Mouse (Mus musculus): ENCODE results near the gene Acap2. TPM values are rescaled to one million over a fixed set of nuclear protein-coding genes. Genes with fewer than 3 reads are reported as not detected.

Acap2 gene
- polyA plus RNA-seq, 1 experiment: 6.2 TPM

DNA sequence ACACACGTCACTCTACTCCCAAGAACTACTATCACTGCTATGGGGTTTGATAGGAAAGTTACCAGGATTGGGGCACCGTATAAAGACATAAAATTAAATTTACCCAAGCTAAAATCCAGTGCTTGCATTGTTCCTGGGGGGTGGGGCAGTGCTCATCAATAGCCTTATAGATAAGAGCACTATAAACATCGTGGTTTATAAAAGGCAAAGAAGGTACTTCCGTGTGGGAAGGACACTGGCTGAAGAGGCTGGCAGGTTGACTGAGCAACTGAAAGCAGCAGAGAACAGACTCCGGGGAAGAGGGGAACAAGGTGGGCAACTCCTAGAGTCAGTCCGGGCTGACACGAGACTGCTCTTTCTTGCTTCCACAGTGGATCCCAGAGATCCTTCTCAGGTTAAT, 33.1 kb downstream of the Acap2 start:
- H3K79me2 ChIP-seq (ENCODE audit: control insufficient read depth, insufficient read depth): peaks cover 97% of the 10 kb centered on the region
- no peaks in the 10 kb centered on the region for H3K36me3 ChIP-seq (ENCODE audit: control insufficient read depth, insufficient read depth)
- no peaks in the 10 kb centered on the region for H3K27me3 ChIP-seq (ENCODE audit: control insufficient read depth, insufficient read depth, insufficient read length)
- H3ac ChIP-seq (ENCODE audit: control insufficient read depth, insufficient read length, low read depth): no peak overlapping the region
- no peak overlapping the region for H3K4me3 ChIP-seq (ENCODE audit: insufficient read depth, poor library complexity, severe bottlenecking)
- TF ChIP-seq MYOD1 (IDR thresholded peaks at IDR 0.05; ENCODE audit: control insufficient read depth, insufficient read length, low read depth) (no peak), USF1 (IDR thresholded peaks at IDR 0.05; ENCODE audit: low read depth) (no peak), FOSL1 (IDR thresholded peaks at IDR 0.05; ENCODE audit: insufficient read depth, low read length, poor library complexity, severe bottlenecking) (no peak), MAX (IDR thresholded peaks at IDR 0.05) (no peak), MYOG (IDR thresholded peaks at IDR 0.05; ENCODE audit: control insufficient read depth, extremely low read depth, insufficient read length) (no peak), CEBPB (IDR thresholded peaks at IDR 0.05; ENCODE audit: low read depth) (no peak), CTCF (IDR thresholded peaks at IDR 0.05; ENCODE audit: control insufficient read depth, insufficient read depth, insufficient read length) (no peak)
- H3K79me3 ChIP-seq (ENCODE audit: low read depth): peaks cover 60% of the 10 kb centered on the region

DNA sequence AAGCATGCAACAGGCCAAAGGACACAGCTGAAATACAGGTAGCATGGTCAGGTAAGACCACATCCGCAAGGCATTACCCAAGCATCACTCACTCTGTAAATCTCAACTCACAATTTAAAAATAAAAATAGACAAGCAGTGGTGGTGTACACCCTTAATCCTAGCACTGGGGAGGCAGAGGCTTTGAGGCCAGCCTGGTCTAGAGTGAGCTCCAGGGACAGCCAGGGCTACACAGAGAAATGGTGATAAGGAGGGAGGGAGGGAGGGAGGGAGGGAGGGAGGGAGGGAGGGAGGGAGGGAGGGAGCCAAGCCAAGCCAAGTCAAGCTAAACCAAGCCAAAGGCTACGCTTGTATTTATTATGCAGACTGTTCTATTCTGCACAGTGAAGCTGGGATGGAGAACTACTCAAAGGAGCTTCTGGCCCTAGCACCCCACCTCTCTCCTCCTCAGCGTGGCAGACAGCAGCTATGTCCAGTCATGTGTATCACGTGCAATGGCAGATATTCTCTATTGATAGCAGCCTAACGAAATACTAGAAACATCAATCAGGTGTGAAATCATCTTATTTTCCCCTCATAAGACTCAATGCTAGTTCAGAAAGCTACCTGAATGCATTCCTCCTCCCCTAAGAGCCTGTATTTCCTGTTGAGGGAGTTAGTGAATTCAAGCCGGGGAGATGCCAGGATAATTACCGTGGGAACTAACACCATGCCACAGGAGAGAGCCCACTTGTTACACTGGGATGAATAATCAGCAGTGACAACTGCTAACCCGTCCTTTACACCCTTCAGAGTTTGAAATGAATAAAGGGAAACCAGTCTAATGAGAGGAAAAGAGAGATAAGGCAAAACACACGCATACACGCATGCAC, 33.8 kb downstream of the Acap2 start:
- Histone ChIP-seq H3ac (ENCODE audit: control insufficient read depth, insufficient read length, low read depth) (no peak overlapping the region), H3K27me3 (ENCODE audit: control insufficient read depth, insufficient read depth, insufficient read length) (no peaks in the 10 kb centered on the region), H3K36me3 (ENCODE audit: control insufficient read depth, insufficient read depth) (no peaks in the 10 kb centered on the region), H3K4me3 (ENCODE audit: insufficient read depth, poor library complexity, severe bottlenecking) (no peak overlapping the region), H3K79me2 (ENCODE audit: control insufficient read depth, insufficient read depth) (peaks cover 92% of the 10 kb centered on the region), H3K79me3 (ENCODE audit: low read depth) (peaks cover 57% of the 10 kb centered on the region)
- TF ChIP-seq MYOD1 (IDR thresholded peaks at IDR 0.05; ENCODE audit: control insufficient read depth, insufficient read length, low read depth) (no peak), CTCF (IDR thresholded peaks at IDR 0.05; ENCODE audit: control insufficient read depth, insufficient read depth, insufficient read length) (no peak), MYOG (IDR thresholded peaks at IDR 0.05; ENCODE audit: control insufficient read depth, extremely low read depth, insufficient read length) (no peak), FOSL1 (IDR thresholded peaks at IDR 0.05; ENCODE audit: insufficient read depth, low read length, poor library complexity, severe bottlenecking) (no peak), MAX (IDR thresholded peaks at IDR 0.05) (no peak), USF1 (IDR thresholded peaks at IDR 0.05; ENCODE audit: low read depth) (no peak), CEBPB (IDR thresholded peaks at IDR 0.05; ENCODE audit: low read depth) (no peak)

DNA sequence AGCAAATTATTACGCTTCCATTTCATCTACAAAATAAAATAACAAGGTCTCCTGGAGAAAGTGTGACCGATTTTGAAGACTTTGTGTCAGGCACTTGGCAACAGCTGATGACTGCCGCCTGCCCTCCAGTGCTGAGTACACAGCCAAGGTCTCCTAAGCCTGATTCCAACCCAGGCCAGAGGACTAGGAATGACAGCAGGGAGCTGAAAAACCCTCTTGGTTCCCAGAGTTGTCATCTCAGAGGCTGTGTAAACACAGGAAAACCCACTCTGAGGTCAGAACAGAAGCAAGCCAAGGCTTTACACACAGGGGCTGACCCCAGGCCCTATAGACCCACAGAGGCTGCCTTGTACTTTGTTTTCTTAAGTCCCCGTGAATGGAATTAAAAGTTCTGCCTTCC, 35.1 kb downstream of the Acap2 start:
- H3ac ChIP-seq (ENCODE audit: control insufficient read depth, insufficient read length, low read depth): no peak overlapping the region
- TF ChIP-seq MYOG (IDR thresholded peaks at IDR 0.05; ENCODE audit: control insufficient read depth, extremely low read depth, insufficient read length) (no peak), USF1 (IDR thresholded peaks at IDR 0.05; ENCODE audit: low read depth) (no peak), FOSL1 (IDR thresholded peaks at IDR 0.05; ENCODE audit: insufficient read depth, low read length, poor library complexity, severe bottlenecking) (no peak), MAX (IDR thresholded peaks at IDR 0.05) (no peak), CTCF (IDR thresholded peaks at IDR 0.05; ENCODE audit: control insufficient read depth, insufficient read depth, insufficient read length) (no peak), MYOD1 (IDR thresholded peaks at IDR 0.05; ENCODE audit: control insufficient read depth, insufficient read length, low read depth) (no peak), CEBPB (IDR thresholded peaks at IDR 0.05; ENCODE audit: low read depth) (no peak)
- H3K79me2 ChIP-seq (ENCODE audit: control insufficient read depth, insufficient read depth): peaks cover 92% of the 10 kb centered on the region
- H3K4me3 ChIP-seq (ENCODE audit: insufficient read depth, poor library complexity, severe bottlenecking): no peak overlapping the region
- H3K36me3 ChIP-seq (ENCODE audit: control insufficient read depth, insufficient read depth): no peaks in the 10 kb centered on the region
- H3K27me3 ChIP-seq (ENCODE audit: control insufficient read depth, insufficient read depth, insufficient read length): no peaks in the 10 kb centered on the region
- peaks cover 50% of the 10 kb centered on the region for H3K79me3 ChIP-seq (ENCODE audit: low read depth)

DNA sequence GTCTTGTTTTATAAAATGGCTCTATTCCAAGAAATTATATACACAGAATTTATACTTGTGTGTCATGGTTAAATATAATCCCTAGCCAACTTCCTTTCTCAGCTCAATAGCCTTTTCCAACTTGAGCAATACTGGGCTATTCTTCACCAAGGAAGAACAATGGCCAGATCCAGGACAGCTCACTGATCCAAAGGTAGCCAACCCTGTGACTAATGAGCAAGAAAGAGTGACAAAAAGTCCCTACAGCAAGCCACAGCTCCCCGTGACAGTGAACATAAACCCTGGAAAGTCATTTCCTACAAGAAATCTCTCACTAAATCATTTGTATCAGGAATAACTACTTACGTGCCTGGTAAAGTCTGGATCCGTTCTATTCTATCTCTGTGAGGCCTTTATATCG, 35.6 kb downstream of the Acap2 start:
- Histone ChIP-seq H3K4me3 (ENCODE audit: insufficient read depth, poor library complexity, severe bottlenecking) (no peak overlapping the region), H3K79me2 (ENCODE audit: control insufficient read depth, insufficient read depth) (peaks cover 88% of the 10 kb centered on the region), H3ac (ENCODE audit: control insufficient read depth, insufficient read length, low read depth) (no peak overlapping the region), H3K27me3 (ENCODE audit: control insufficient read depth, insufficient read depth, insufficient read length) (no peaks in the 10 kb centered on the region), H3K36me3 (ENCODE audit: control insufficient read depth, insufficient read depth) (no peaks in the 10 kb centered on the region), H3K79me3 (ENCODE audit: low read depth) (peaks cover 46% of the 10 kb centered on the region)
- TF ChIP-seq MYOD1 (IDR thresholded peaks at IDR 0.05; ENCODE audit: control insufficient read depth, insufficient read length, low read depth) (no peak), MYOG (IDR thresholded peaks at IDR 0.05; ENCODE audit: control insufficient read depth, extremely low read depth, insufficient read length) (no peak)

DNA sequence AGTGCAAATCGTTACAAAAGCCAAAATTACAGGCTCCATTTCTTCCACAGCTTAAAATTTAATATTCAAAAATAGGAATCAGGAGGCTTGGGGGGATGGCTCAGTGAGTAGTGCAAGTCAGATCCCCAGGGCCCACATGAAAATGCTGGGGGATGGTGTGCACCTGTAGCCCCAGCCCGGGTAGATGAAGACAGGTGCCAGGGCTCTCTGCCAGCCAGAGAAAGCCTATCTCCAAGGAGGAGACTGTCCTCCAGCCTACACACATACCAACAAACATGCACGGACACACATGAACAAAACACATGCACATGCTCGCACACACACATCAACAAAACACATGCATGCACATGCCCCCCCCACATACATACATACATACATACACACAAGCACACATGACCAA, 36.9 kb downstream of the Acap2 start:
- Histone ChIP-seq H3K79me3 (ENCODE audit: low read depth) (peaks cover 36% of the 10 kb centered on the region), H3K36me3 (ENCODE audit: control insufficient read depth, insufficient read depth) (no peaks in the 10 kb centered on the region), H3K27me3 (ENCODE audit: control insufficient read depth, insufficient read depth, insufficient read length) (no peaks in the 10 kb centered on the region), H3ac (ENCODE audit: control insufficient read depth, insufficient read length, low read depth) (no peak overlapping the region), H3K79me2 (ENCODE audit: control insufficient read depth, insufficient read depth) (peaks cover 75% of the 10 kb centered on the region), H3K4me3 (ENCODE audit: insufficient read depth, poor library complexity, severe bottlenecking) (no peak overlapping the region)
- TF ChIP-seq CTCF (IDR thresholded peaks at IDR 0.05; ENCODE audit: control insufficient read depth, insufficient read depth, insufficient read length) (no peak), USF1 (IDR thresholded peaks at IDR 0.05; ENCODE audit: low read depth) (no peak), MAX (IDR thresholded peaks at IDR 0.05) (no peak), MYOG (IDR thresholded peaks at IDR 0.05; ENCODE audit: control insufficient read depth, extremely low read depth, insufficient read length) (no peak), CEBPB (IDR thresholded peaks at IDR 0.05; ENCODE audit: low read depth) (no peak), FOSL1 (IDR thresholded peaks at IDR 0.05; ENCODE audit: insufficient read depth, low read length, poor library complexity, severe bottlenecking) (no peak), MYOD1 (IDR thresholded peaks at IDR 0.05; ENCODE audit: control insufficient read depth, insufficient read length, low read depth) (no peak)

Measured in C2C12 (cell line).